Mouse (Mus musculus): ENCODE results near the gene Hist4h4. TPM values are rescaled to one million over a fixed set of nuclear protein-coding genes. Genes with fewer than 3 reads are reported as not detected.

Gene Hist4h4
- total RNA-seq, 2 experiments from 2014 or later = 10.4 to 11.5 TPM

- DNase-seq = no peak
Measured at GRCm38 (mm10) chr6:136781377-136781986, 22.7 kb downstream of the Hist4h4 start, which contains the start of gene Gucy2c. Gene Gucy2c (minus strand): TSS chr6:136781765.

- DNase-seq = no peak
Measured at GRCm38 (mm10) chr6:136776392-136776791, 27.8 kb downstream of the Hist4h4 start.

GRCm38 (mm10) chr6:136769859-136770258 is 34.4 kb downstream of the Hist4h4 start:
- DNase-seq = no peak

GRCm38 (mm10) chr6:136769143-136769542 is 35.1 kb downstream of the Hist4h4 start:
- DNase-seq = no peak

GRCm38 (mm10) chr6:136763912-136764311 is 40.3 kb downstream of the Hist4h4 start:
- DNase-seq = no peak

Small RNA genes within 50 kb of the gene (microRNA-seq; reads per million reads assigned to microRNA genes)
- gene Gm44364 = 0 reads per million in 2 experiments

Other genes starting within 250 kb of the Hist4h4 start
- under 1 TPM; 0.17 to 0.25 TPM for gene Plbd1, start 142.5 kb downstream of the Hist4h4 start, total RNA-seq (2021)
- gene Gucy2c, start 22.6 kb downstream of the Hist4h4 start, total RNA-seq (2021) = under 1 TPM; 0.48 to 0.60 TPM
- gene H2afj, start 3.8 kb upstream of the Hist4h4 start, total RNA-seq (2021) = 10 to 100 TPM; 74.5 to 81.9 TPM
- gene BC049715, start 23.2 kb upstream of the Hist4h4 start, total RNA-seq (2021) = 1 to 10 TPM; 4.2 to 6.0 TPM
- gene Wbp11, start 23.8 kb upstream of the Hist4h4 start, total RNA-seq (2021) = 100 to 1,000 TPM; 119 to 130 TPM
- 10 to 100 TPM in 1 of 2 experiments, 1 to 10 TPM in 1; 7.1 to 10.1 TPM for gene Smco3, start 31.0 kb upstream of the Hist4h4 start, total RNA-seq (2021)
- not detected for gene Art4, start 53.3 kb upstream of the Hist4h4 start, total RNA-seq (2021)
- gene Mgp, start 71.4 kb upstream of the Hist4h4 start, total RNA-seq (2021) = 10 to 100 TPM; 16.1 to 37.1 TPM
- 1 to 10 TPM in 1 of 2 experiments, under 1 TPM in 1; 0.80 to 1.1 TPM for gene Erp27, start 117.8 kb upstream of the Hist4h4 start, total RNA-seq (2021)
- gene Pde6h, start 119.4 kb upstream of the Hist4h4 start, total RNA-seq (2021) = 1 to 10 TPM; 1.5 TPM
- 10 to 100 TPM in 1 of 2 experiments, 1 to 10 TPM in 1; 8.9 to 10.2 TPM for gene Arhgdib, start 137.5 kb upstream of the Hist4h4 start, total RNA-seq (2021)

Data from layer of hippocampus, postnatal 36 days (tissue).